Mouse (Mus musculus): Measurements from ENCODE around the gene Capn12. TPM values are rescaled to one million over a fixed set of nuclear protein-coding genes. Genes with fewer than 3 reads are reported as not detected.
"Not testable (repeated sequence)": the region's sequence is repeated elsewhere in the genome, so short reads cannot be mapped to it uniquely, and the experiment has no call there.

The Capn12 gene
- total RNA-seq, 4 experiments from 2014 or later: 0.41 to 2.3 (median 1.3) TPM

GRCm38 (mm10) chr7:28877155-28877554 is 4.1 kb upstream of the Capn12 start:
- no peak for DNase-seq (ENCODE audit: low spot score in 2 of 2)

DNA sequence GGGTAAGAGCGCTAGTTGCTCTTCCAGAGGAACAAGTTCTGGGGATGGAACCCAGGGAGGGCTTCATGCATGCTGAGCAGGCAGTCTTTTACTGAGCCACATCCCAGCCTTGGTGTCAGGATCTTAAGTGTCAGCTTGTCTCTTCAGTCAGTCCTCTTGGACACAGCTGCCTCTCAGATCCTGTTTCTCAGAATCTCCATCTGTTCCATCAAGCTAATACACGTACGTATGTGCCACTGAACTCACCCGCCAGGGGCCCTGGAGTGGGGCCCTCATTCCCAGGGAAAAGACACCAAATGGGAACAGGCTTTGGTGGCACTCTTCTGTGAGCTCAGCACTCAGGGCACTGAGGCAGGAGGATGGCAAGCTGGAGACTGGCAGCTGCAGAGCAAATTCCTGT is 3.4 kb upstream of the Capn12 start:
- DNase-seq (ENCODE audit: low spot score in 2 of 2): no peak

DNA sequence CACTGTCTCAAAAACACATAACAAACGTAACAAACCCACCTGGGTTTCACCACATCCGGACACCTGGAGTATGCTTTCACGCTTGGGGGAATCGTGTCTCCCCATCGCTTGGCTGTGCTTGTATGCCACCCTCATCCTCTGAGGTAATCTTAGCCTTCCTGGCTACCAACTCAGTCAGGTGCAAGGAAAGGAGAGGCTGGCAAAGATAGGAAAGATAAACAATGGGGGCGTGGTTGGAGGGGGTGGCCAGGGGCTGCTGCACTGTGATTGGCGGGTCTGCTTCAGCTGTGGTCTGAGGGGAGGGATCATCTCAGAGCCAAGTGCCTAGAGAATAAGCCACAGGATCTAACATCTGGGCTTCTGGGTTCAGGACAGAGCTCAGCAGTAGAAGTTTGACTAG is 1.6 kb upstream of the Capn12 start:
- DNase-seq (ENCODE audit: low spot score in 2 of 2): no peak

DNA sequence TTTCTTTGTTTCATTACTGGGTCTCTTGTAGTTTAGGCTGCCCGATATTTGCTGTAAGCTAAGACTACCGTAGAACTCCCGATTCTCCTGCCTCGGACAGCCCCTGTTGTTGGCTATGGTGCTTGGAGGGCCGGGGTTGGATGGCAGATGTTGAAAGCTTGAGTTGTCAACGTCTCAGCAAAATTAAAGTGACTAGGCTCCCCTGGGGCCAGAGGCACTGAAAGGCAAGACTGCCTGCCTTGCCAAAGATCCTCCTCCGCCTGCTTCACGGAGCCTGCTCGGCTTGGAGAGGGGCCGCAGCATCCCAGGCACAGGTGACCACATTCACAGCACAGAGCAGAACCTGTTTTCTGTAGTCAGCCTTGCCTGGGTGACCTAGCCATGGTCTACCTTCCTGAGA is 668 bp upstream of the Capn12 start:
- no peak for DNase-seq (ENCODE audit: low spot score in 2 of 2)

DNA sequence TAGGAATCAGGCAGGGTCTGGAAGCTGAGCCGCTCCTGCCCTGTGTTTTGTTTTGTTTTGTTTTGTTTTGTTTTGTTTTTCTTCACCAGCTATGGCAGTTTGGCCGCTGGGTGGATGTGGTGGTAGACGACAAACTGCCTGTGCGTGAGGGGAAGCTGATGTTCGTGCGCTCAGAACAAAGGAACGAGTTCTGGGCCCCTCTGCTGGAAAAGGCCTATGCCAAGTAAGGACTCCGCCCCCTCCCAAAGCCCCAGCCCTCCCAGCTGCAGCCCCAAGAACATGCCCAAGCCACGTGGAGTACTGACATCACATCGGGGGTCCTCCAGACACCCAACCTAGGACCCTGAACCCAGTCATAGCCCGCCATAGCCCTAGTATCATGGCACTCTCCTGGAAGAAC is 1.8 kb downstream of the Capn12 start:
- DNase-seq (ENCODE audit: low spot score in 2 of 2): no peak

DNA sequence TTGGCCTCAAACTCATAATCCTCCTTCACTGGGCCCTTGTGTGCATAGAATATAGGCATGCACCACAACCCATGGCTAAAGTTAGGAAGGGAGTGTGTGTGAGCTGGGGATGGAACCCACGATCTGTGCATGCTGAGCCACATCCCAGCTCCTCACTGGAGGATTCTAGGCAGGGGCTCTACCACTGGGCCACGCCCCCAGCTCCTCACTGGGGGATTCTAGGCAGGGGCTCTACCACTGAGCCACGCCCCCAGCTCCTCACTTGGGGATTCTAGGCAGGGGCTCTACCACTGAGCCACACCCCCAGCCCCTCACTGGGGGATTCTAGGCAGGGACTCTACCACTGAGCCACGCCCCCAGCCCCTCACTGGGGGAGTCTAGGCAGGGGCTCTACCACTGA is 2.5 kb downstream of the Capn12 start:
- not testable (repeated sequence) for DNase-seq (ENCODE audit: low spot score in 2 of 2)

- no peak for DNase-seq (ENCODE audit: low spot score in 2 of 2)
Measured at GRCm38 (mm10) chr7:28886486-28886885, 5.3 kb downstream of the Capn12 start.

GRCm38 (mm10) chr7:28888701-28889161 is 7.5 kb downstream of the Capn12 start:
- no peak for DNase-seq (ENCODE audit: low spot score in 2 of 2)

GRCm38 (mm10) chr7:28892601-28893000 is 11.4 kb downstream of the Capn12 start:
- DNase-seq (ENCODE audit: low spot score in 2 of 2): no peak

DNA sequence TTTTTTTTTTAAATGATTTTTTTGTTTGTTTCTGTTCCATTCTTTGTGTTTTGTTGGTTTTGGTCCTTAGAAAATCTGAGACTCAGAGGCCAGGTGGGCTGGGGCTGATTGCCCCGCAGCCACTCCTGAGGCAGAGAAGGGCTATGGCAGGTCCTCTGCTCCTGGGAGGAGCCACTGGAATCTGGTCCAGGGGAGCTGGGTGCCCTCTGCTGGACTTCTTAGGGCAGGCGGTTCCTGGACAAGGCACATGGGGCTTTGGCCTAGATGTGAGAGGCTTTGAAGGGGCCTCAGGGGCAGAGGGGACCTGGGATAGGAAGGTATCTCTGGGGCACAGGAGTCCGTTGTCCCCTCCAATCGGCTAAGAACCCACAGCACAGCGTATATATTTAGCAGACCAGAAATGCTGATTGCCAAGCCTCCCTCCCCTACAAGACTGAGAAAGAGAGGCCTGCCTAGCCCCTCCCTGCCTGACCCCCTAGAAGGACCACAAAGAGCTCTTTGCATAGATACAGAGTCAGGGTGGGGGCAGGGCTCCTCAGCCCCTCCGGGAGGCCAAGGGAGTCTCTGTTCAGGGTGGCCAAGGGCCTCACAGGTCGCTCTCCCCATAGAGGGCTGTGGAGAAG is 12.5 kb downstream of the Capn12 start:
- no peak for DNase-seq (ENCODE audit: low spot score in 2 of 2)

- DNase-seq (ENCODE audit: low spot score in 2 of 2): no peak
Measured at GRCm38 (mm10) chr7:28894942-28895341, 13.7 kb downstream of the Capn12 start.

DNA sequence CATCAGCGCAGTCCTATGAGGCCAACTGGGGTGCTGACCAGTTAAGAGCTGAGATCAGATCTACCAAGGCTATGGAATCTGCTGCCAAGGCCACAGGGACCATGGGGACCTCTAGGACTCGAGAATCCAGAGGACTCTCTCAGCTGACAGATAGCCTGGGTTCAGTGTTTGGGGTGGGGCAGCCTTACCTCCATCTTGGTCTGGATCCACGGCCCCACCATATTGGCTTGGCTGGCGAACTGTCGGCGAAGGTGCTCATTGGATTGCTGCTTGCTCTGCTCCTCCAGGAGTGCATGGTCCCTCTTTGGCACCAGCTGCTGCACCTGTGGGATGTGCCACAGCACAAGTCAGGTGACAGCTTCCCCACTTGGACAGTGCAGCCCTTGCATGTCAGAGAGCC is 16.4 kb downstream of the Capn12 start:
- DNase-seq (ENCODE audit: low spot score in 2 of 2): no peak

DNA sequence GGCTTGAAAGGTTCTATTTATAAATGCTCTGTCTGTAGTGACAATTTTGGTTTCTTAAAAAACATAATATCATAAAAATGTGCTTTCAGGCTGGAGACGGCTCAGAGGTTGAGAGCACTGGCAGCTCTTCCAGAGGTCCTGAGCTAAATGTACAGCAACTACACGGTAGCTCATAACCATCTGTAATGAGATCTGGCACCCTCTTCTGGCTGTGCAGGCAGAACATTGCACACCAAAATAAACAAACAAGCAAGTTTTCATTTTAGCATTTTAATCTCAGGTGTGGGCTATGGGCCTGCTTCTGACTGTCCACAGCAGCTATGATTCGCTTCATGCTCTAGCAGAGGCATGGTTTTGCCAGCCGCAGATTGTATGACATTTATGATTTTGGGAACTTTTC is 18.8 kb downstream of the Capn12 start:
- no peak for DNase-seq (ENCODE audit: low spot score in 2 of 2)

GRCm38 (mm10) chr7:28901311-28902125 is 20.3 kb downstream of the Capn12 start:
- peak in 1 of 2 experiments; percentile 80 for DNase-seq (ENCODE audit: low spot score in 2 of 2)

DNA sequence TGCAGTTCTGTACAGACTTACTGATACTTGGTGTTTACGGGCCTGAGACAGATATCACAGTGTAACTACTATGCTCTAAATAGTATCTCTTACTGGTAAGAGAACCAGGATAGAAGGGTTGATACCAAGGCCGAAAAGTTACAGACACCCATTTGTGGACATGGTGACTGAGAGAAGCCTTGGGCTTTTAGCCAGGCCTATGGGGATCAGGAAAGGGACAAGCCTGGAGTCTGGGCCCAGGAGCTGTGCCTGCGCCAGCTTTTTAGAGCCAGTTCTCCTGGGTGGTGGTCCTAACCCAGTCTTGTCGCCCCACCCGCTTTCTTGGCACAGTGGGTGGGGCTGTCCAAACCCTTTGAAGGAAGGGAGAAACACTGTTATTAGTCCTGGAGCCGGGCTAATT is 21.0 kb downstream of the Capn12 start:
- no peak for DNase-seq (ENCODE audit: low spot score in 2 of 2)

GRCm38 (mm10) chr7:28902809-28903208 is 21.6 kb downstream of the Capn12 start:
- peak in 1 of 2 experiments; percentile 91 for DNase-seq (ENCODE audit: low spot score in 2 of 2)

- DNase-seq (ENCODE audit: low spot score in 2 of 2): peak in 1 of 2 experiments; percentile 87
Measured at GRCm38 (mm10) chr7:28903778-28904177, 22.6 kb downstream of the Capn12 start.

DNA sequence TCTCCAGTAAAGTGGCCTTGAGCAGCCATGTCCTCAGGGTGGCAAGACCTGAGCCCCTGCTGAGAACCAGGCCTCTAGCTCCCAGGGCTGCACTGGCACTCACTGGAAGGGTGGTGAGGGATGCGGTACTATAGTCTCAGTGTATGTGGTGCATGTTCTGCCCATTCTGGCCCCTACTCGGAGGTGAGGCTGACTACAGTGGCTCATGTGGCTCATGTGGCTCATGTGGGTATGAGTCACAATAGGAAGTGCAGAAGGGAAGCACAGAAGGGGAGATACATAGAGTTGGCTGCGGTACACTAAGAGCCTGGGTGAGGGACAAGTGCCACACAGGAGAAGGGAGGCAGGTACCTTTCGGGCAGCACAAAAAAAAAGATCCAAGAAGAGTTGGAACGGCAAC is 26.0 kb downstream of the Capn12 start:
- DNase-seq (ENCODE audit: low spot score in 2 of 2): no peak

DNA sequence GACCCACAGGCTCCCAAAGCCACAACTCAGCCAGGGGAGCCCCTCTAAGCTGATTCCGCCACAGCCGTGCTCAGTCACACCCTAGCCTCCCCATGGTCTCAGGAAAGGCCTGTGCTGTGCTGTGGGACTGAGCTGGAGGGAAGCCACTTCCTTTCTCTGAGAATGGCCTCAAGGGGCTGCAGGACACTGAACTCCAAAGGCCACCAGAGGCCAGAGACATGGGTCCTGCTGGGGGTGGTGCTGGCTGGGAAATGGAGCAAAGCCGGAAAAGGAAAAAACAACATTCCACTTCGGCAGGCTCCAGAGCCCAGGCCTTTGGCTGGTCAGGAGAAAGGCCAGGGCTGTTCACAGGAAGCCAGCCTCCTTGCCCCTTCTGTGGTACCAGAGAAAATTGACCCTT is 30.4 kb downstream of the Capn12 start:
- no peak for DNase-seq (ENCODE audit: low spot score in 2 of 2)

GRCm38 (mm10) chr7:28913171-28913570 is 31.9 kb downstream of the Capn12 start:
- no peak for DNase-seq (ENCODE audit: low spot score in 2 of 2)

DNA sequence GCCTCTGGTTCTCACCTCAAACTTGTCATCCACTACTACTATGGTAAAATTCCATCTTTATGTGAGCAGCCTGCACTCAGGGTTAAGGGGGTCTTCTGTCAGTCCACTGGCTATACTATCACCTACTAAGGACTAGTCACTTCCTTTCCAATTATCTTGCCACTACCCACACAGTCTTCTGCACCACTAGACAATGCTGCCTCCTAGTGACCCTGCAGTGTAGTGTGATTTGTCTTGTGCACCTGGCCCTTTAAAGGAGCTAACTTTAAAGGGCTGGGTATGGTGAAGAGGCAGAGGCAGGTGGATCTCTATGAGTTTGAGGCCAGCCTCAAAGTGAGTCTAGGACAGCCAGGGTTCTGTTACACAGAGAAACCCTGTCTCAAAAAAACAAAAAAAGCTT is 35.3 kb downstream of the Capn12 start:
- no peak for DNase-seq (ENCODE audit: low spot score in 2 of 2)

DNA sequence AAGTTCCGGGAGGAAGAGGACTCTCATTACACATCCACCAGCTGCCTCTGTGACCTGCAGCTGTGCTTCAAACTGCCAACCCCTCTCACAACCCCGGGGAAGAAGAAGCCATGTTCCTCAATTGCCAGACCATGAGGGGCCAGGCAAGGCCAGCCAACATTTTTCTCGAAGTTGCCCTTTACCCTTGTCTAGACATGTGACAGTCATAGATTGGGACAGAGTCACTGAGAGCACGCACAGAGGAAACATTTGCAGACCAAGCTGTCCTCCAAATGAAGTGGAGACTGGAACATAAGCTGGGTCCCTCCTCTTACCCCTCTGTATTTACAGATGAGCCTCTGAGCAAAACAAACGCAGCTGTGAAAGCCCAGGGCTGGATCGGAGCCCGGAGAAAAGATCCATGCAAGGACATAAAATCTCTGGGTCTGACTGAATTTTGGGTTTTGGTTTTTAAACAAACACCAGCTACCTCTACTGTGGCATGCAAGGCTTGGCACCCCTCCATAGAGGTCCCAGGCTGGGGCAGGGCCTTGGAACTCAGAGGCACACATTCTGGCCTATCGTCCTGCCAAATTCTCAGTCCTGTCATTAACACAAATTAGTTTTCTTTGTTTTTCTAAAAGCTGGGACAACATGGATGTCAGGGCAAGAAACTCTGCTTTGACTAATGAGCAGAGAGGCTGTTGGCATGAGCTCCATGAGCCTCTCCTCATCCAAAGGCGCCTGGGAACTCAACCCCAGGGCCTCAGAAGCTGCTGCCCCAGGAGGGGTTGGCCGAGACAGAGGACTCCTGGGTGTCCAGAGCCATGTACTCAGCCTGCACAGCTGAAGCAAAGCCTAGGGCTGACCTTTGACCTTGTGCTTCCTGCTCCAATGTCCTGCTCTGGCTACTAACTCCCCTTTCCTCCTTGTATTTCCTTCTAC is 36.5 kb downstream of the Capn12 start:
- DNase-seq (ENCODE audit: low spot score in 2 of 2): no peak

All from left cerebral cortex, adult 8-10 months (tissue).